Mouse (Mus musculus) mouse embryonic stem cell (cell line): Measurements from ENCODE around the gene Fgd6.

ENCODE experiments used
- in situ Hi-C, 2 experiments: fragments of 300-500 bp; cut with MboI; formaldehyde crosslinking; loops; 1 replicate in 1 of 2; 3 replicates in 1 of 2; pipeline ENCODE4 v1.14.3; 2019 to 2020; ENCODE audit warnings: low sequenced_read_pairs in 2 of 2, low pct_unique_long_range_greater_than_20kb in 1 of 2, mixed read lengths in 1 of 2; ENCODE audit not compliant: unreplicated experiment in 1 of 2

The Fgd6 gene

GRCm38 (mm10) chr10:94159406-94159805 is 123.6 kb downstream of the Fgd6 start:
- in situ Hi-C loops, result no loop called here

- in situ Hi-C loops, result no loop called here
Observed at GRCm38 (mm10) chr10:94161051-94161765, 125.4 kb downstream of the Fgd6 start.

DNA sequence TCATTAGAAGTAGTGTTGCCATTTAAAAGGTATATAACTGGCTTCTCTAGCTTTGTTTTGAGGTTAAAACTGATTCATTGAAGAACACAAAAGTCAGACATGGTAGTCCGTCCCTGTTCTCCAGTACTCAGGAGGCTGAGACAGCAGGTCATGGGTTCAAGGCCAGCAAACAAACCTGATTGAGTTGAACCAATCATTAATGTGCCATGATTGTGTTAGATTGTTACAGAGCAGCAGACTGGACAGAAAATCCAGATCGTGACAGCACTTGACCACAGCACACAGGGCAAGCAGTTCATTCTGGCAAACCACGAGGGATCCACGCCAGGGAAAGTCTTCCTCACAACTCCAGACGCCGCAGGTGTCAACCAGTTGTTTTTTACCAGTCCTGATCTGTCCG is 126.2 kb downstream of the Fgd6 start:
- in situ Hi-C loops, result no loop called here

GRCm38 (mm10) chr10:94164104-94164845 is 128.5 kb downstream of the Fgd6 start:
- in situ Hi-C loops, result no loop called here

GRCm38 (mm10) chr10:94165426-94165825 is 129.6 kb downstream of the Fgd6 start:
- in situ Hi-C loops, result no loop called here

DNA sequence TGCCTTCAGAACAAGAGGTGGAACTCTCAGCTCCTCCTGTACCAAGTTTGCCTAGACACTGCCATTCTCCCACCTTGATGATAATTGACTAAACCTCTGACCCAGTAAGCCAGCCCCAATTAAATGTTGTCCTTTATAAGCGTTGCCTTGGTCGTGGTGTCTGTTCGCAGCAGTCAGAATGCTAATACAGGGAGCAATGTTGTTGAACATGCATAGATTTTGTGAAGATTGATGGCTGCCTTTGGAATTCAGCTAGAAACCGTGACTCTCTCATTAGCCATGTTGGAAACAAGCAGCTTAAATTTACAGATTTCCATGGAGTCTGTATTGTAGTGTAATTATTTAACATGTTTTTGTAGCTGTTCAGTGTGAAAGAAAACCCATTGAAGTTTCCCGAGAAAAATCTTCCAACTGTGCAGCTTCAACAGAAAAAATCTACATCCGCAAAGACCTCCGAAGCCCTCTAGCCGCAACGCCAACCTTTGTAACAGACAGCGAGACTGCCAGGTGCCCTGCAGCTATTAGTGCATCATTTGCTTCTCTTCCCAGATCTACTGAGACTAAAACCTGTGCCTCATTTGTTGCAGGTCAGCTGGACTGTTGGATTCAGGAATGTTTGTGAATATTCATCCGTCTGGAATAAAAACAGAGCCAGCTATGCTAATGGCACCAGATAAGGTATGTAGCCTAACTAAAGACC is 131.4 kb downstream of the Fgd6 start:
- in situ Hi-C loops, result no loop called here

- in situ Hi-C loops, result no loop called here
Observed at GRCm38 (mm10) chr10:94171440-94172130, 135.8 kb downstream of the Fgd6 start.

GRCm38 (mm10) chr10:94172137-94172536 is 136.3 kb downstream of the Fgd6 start:
- in situ Hi-C loops, result no loop called here

- in situ Hi-C loops, result no loop called here
Observed at GRCm38 (mm10) chr10:94172706-94173105, 136.9 kb downstream of the Fgd6 start.

DNA sequence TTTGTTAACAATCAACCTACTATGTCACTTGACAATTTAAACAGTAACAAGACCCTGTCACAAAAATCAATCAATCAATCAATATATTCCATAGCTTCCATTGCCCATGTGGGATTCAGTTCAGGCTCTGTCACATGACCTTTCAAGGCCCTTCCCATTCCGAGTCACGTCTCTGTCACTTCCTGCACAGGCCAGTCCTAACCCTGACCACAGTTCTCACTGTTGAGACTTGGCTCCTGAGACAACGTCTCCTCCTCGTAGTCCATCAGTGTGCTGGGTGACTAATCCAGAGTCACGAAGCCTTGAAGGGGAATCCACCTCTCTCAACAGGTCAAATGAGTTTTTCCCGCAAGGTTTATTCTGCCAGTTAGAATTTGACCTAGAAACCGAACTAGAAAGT is 138.9 kb downstream of the Fgd6 start:
- in situ Hi-C loops, result no loop called here

DNA sequence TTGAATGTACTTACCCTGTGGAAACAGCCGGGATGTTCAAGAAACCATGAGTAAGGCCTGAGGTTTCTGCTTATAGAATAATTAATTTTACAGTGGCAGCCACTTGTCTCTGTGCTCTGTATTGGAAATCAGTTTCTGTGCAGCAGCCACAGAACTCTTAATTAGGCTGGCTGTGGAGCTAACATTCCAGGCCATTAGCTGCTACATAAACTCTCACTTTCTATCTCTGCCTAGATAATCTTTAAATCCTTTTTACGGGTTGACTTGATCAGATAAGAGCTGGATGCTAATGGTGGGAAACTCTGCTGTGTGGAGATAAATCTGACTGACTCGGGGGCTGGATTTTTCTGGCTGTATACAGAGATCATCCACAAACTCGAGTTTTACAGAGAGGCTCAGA is 147.4 kb downstream of the Fgd6 start:
- in situ Hi-C loops, result no loop called here
